Mouse (Mus musculus) liver, embryonic 14.5 days (tissue): ENCODE measurements around the gene Cysltr2. TPM values are rescaled to one million over a fixed set of nuclear protein-coding genes. Genes with fewer than 3 reads are reported as not detected.

ENCODE experiments used
- ATAC-seq: fragments of 200-750 bp; cut with Nextera tagmentation; 2 replicates; pipeline ENCODE4 v1.8.0; 2017; ENCODE audit warnings: moderate number of reproducible peaks, mild to moderate bottlenecking, moderate library complexity; ENCODE audit not compliant: insufficient read depth
- DNase-seq, 3 experiments: peaks; one replicate each; pipeline ENCODE4 v3.0.0-alpha.2; 2012 to 2013; ENCODE audit warnings: low read depth in 3 of 3, low spot score in 3 of 3
- H3K27ac ChIP-seq: fragments of 300-500 bp; sonication (generic); 2 replicates; pipeline ENCODE4 v1.5.1; 2014; ENCODE audit warnings: moderate library complexity, mild to moderate bottlenecking, control low read depth, inconsistent platforms
- H3K27me3 ChIP-seq: fragments of 300-500 bp; sonication (generic); 2 replicates; pipeline ENCODE4 v1.6.1; 2014; ENCODE audit warnings: mild to moderate bottlenecking, low read length, moderate library complexity; ENCODE audit not compliant: control insufficient read depth, insufficient read depth
- H3K36me3 ChIP-seq: fragments of 300-500 bp; sonication (generic); replicated peaks from 2 replicates; pipeline ENCODE4 v1.6.1; 2014; ENCODE audit warnings: low read depth; ENCODE audit not compliant: control insufficient read depth, insufficient read depth
- H3K4me1 ChIP-seq, 2 experiments: fragments of 200-500 bp in 1 of 2; fragments of 300-500 bp in 1 of 2; sonication (generic) in 1 of 2; replicated peaks; 2 replicates each; pipeline ENCODE4 v1.6.1; 2012 to 2014; ENCODE audit warnings: antibody characterized with exemption in 1 of 2, inconsistent platforms in 1 of 2, low read length in 1 of 2; ENCODE audit not compliant: control insufficient read depth in 2 of 2, insufficient read depth in 2 of 2
- H3K4me2 ChIP-seq: fragments of 300-500 bp; sonication (generic); 2 replicates; pipeline ENCODE4 v1.6.1; 2014; ENCODE audit warnings: low read depth, mild to moderate bottlenecking, control low read depth, moderate library complexity
- H3K4me3 ChIP-seq, 2 experiments: fragments of 200-500 bp in 1 of 2; fragments of 300-500 bp in 1 of 2; sonication (generic) in 1 of 2; 2 replicates each; pipeline ENCODE4 v1.5.1; 2012 to 2014; ENCODE audit warnings: low read depth in 2 of 2, low read length in 2 of 2, mild to moderate bottlenecking in 2 of 2, control low read depth in 1 of 2, inconsistent platforms in 1 of 2, moderate library complexity in 1 of 2; ENCODE audit not compliant: insufficient read depth in 1 of 2
- H3K9ac ChIP-seq: fragments of 300-500 bp; sonication (generic); replicated peaks from 2 replicates; pipeline ENCODE4 v1.6.1; 2014; ENCODE audit warnings: mild to moderate bottlenecking, control low read depth, moderate library complexity
- H3K9me3 ChIP-seq: fragments of 300-500 bp; sonication (generic); 2 replicates; pipeline ENCODE4 v1.6.1; 2016; ENCODE audit warnings: low read length, mixed read lengths; ENCODE audit not compliant: control insufficient read depth
- CTCF ChIP-seq: IDR thresholded peaks from 2 replicates; pipeline ENCODE4 v1.5.1; 2016; ENCODE audit warnings: antibody characterized with exemption, low read depth, control low read depth
- EP300 ChIP-seq: IDR thresholded peaks from 2 replicates; pipeline ENCODE4 v1.6.1; 2016; ENCODE audit warnings: antibody characterized with exemption, low read depth
- WGBS: fragments of 180-500 bp; shearing (Covaris S2); extraction: QIAGEN DNeasy Blood & Tissue Kit; methylation state at CpG from one replicate; pipeline ENCODE4 v1.1.7; 2014; ENCODE audit not compliant: insufficient replicate concordance; 5-methylcytosine and 5-hydroxymethylcytosine counted together
- polyA plus RNA-seq, 2 experiments: library from polyadenylated mRNA; depleted of rRNA in 1 of 2; stranded (reverse) in 1 of 2; unstranded in 1 of 2; fragments of >200 nt; fragmentation: Nextera tagmentation in 1 of 2; extraction: Ambion mirVana in 1 of 2; gene quantifications; 2 replicates each; pipeline versions ENCODE4 v1.2.1 to v1.2.3; 2012 to 2014

Gene Cysltr2
- polyA plus RNA-seq, 2 experiments: 0.38 to 0.62 TPM

DNA sequence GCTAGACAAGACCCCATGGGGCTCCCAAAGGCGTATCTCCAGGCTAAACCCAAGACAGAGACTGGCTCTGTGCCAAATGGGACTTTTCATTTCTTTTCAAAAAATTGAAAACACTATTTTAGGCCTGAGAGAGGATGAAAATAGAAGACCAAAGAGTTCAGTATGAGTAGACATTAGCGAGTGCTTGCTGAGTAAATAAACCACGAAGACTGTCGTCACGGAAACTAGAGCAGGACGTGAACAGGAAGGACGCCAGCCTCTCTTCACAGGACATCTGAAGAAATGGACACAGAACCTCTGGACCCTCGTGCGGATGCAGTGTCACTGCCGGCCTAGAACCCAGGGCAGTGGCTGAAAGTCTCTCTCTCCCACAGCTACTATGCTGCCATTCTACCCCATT lies 8.8 kb upstream of the Cysltr2 start:
- H3K9me3 ChIP-seq: no peaks in the 10 kb centered on the region
- no peak overlapping the region for H3K4me3 ChIP-seq
- H3K27me3 ChIP-seq: no peaks in the 10 kb centered on the region
- WGBS: 45% methylated on average over 10 of the region's 10 CpGs
- TF ChIP-seq EP300 (no peak), CTCF (no peak)
- H3K4me2 ChIP-seq: no peak overlapping the region
- ATAC-seq: no peak
- H3K9ac ChIP-seq: no peak overlapping the region
- H3K36me3 ChIP-seq: no peaks in the 10 kb centered on the region
- H3K4me1 ChIP-seq: no peaks in the 10 kb centered on the region
- no peak for DNase-seq
- no peak overlapping the region for H3K27ac ChIP-seq

- DNase-seq (peak in 1 of 3 experiments; percentile 7), ATAC-seq (no peak)
- TF ChIP-seq EP300: no peak
- no peak for TF ChIP-seq CTCF
- no peak overlapping the region for H3K4me3 ChIP-seq
- no peak overlapping the region for H3K27ac ChIP-seq
- no peaks in the 10 kb centered on the region for H3K27me3 ChIP-seq
- WGBS: 70% methylated on average over 6 of the region's 6 CpGs
- no peaks in the 10 kb centered on the region for H3K36me3 ChIP-seq
- H3K4me2 ChIP-seq: no peak overlapping the region
- H3K9ac ChIP-seq: no peak overlapping the region
- no peaks in the 10 kb centered on the region for H3K9me3 ChIP-seq
- no peaks in the 10 kb centered on the region for H3K4me1 ChIP-seq
These were observed 7.9 kb upstream of the Cysltr2 start for GRCm38 (mm10) chr14:73056813-73057212.

DNA sequence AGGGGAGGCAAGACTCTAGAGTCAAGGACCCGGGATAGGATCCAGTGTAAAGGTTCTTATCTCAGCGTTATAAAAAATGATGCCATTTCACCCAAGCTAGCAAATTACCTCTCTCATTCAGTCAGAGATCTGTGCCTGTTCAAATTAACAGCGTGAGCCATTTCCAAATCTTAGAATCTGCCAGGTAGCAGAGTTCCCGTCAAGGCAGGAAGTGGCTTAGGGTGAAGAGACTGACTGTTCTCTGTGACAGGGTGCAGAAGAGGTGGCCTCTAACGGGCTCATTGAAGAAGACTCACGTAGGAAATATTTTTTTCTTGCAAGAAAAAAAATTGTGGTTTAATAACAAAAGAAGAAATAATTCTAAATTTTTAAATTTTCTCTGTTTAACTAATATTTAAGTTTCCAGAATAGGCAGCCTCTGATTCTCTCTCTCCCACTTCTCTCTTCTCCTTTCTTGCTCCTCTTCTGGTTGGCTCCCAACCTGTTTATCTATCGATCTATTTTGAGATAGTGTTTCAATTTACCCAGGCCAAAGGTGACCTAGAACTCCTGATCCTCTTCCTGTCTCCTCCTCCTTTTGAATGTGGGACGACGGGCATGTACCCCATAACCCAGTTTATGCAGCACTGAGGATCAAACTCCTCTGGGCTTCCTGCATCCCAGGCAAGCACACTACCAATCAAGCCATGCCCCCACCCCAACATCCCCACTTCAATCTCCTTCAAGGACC lies 3.5 kb downstream of the Cysltr2 start:
- TF ChIP-seq EP300: no peak
- no peak for TF ChIP-seq CTCF
- Histone ChIP-seq H3K36me3 (no peaks in the 10 kb centered on the region), H3K27me3 (no peaks in the 10 kb centered on the region), H3K4me2 (no peak overlapping the region), H3K27ac (no peak overlapping the region), H3K9ac (no peak overlapping the region), H3K4me3 (no peak overlapping the region), H3K9me3 (no peaks in the 10 kb centered on the region), H3K4me1 (0 out of 4 replicates have a peak, but pooled peaks cover 0 to 5% of the 10 kb centered on the region in 2 experiments)
- ATAC-seq (no peak), DNase-seq (no peak)
- 31% methylated on average over 9 of the region's 9 CpGs for WGBS

DNA sequence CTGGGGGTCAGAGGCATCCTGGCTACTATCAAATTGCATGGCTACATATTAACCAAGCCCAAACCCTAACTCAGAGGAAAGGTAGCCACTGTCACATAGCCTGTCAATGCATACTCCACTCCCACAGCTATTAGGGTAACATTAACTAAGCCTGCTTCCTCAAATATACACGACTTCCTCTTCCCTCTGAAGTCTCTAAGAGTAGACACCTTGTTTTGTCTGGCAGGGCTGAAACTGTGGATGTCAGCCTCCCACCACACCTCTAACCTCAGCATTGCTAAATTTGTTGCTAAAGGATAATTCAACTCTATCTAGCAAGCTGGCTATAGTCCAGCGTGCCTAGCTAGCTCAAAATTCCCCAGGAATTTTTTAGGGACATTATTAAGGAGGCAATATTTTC lies 7.2 kb downstream of the Cysltr2 start:
- no peaks in the 10 kb centered on the region for H3K27me3 ChIP-seq
- H3K27ac ChIP-seq: no peak overlapping the region
- H3K4me3 ChIP-seq: no peak overlapping the region
- H3K36me3 ChIP-seq: no peaks in the 10 kb centered on the region
- TF ChIP-seq EP300 (no peak), CTCF (no peak)
- no peak for ATAC-seq
- no peak for DNase-seq
- 30% methylated on average over 2 of the region's 2 CpGs for WGBS
- 0 out of 4 replicates have a peak, but pooled peaks cover 0 to 5% of the 10 kb centered on the region in 2 experiments for H3K4me1 ChIP-seq
- H3K4me2 ChIP-seq: no peak overlapping the region
- H3K9ac ChIP-seq: no peak overlapping the region
- no peaks in the 10 kb centered on the region for H3K9me3 ChIP-seq

- Histone ChIP-seq H3K27me3 (no peaks in the 10 kb centered on the region), H3K4me2 (no peak overlapping the region), H3K9ac (no peak overlapping the region), H3K36me3 (no peaks in the 10 kb centered on the region), H3K9me3 (no peaks in the 10 kb centered on the region), H3K27ac (no peak overlapping the region), H3K4me3 (no peak overlapping the region), H3K4me1 (no peaks in the 10 kb centered on the region)
- no peak for TF ChIP-seq EP300
- no peak for TF ChIP-seq CTCF
- ATAC-seq (no peak), DNase-seq (no peak)
- 24% methylated on average over 3 of the region's 3 CpGs for WGBS
These were observed 15.6 kb downstream of the Cysltr2 start for GRCm38 (mm10) chr14:73033290-73033689.
